ENCODE assay signal across 7 mouse cellular contexts in the genomic region with DNA sequence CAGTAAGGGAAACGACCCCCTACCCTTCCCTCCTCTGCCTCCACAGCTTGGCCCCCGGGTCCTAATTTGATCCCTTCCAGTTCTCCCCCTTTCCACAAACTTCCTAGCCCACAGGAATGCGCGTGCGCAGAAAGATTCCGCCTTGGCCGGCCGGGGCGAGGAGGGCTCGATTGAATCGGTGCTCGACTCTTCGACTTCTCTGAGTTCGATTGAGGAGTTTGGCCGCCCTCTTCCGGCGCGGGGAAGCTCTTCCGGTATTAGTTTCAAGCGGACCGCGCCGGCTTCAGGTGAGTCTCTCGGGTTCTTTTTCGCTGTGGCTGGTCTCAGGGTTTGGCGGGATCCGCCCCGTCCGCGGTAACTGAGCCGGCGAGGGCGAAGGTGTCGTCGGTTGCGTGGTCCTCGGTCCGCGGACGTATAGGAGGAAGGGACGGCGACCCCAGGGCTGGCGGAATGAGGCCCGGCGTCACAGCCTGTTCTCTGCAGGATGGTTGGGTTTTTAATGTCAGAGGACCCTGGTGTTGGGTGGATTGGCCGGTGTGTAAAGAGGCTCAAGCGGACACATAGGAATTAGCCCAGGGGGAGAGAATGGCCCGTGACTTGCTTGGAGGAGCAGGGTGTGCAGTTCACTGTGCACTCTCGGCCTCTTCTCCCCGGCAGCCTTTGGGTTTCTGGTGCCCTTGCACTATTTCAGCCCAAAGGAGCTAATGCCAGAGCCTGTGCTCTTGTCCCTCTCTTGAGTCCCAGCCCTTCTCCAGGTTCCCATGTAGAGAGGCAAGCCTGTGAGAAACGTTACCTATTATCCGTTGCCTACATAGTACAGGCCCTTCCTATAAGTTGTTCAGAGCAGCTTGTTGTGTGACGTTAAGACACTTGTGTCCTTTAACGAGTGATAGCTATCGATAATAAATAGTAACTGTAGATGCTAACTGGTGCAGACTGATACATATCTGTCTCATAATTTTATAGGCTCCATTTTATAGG. TPM values are rescaled to one million over a fixed set of nuclear protein-coding genes. Genes with fewer than 3 reads are reported as not detected.
DNase-seq lines count a peak whose midpoint lies in the region; ATAC-seq lines count a peak whose summit lies in the region.

TSS of gene Snrpb2 (plus strand) at position 228 of the 981 bp plus-strand sequence.

- H3K9me3 ChIP-seq in intestine, embryonic 15.5 days, result no peaks in the 10 kb centered on the region
- H3K9me3 ChIP-seq in midbrain, embryonic 10.5 days (replicated peaks), result no peaks in the 10 kb centered on the region

- H3K27ac ChIP-seq in intestine, embryonic 15.5 days, result peak within 1 kb of the TSS; percentile 48
- H3K27ac ChIP-seq in midbrain, embryonic 10.5 days (replicated peaks), result peak within 1 kb of the TSS; percentile 89

- DNase-seq in adrenal gland, adult (ENCODE audit: inconsistent age in 2 of 2, low spot score in 1 of 2), result peak; percentile 91 to 96
- DNase-seq in embryo, embryonic 10.5 days (ENCODE audit: low spot score), result peak; percentile 96
- DNase-seq in gastrocnemius, postnatal 25 days, result peak; percentile 80
- DNase-seq in left cerebral cortex, postnatal 25 days (ENCODE audit: low spot score in 2 of 2), result peak; percentile 87 to 88
- DNase-seq in midbrain, embryonic 10.5 days (ENCODE audit: low spot score), result peak; percentile 90
- peak; percentile 87 for DNase-seq in right cerebral cortex, postnatal 4 days

- intact Hi-C loops in left cerebral cortex, postnatal 25 days (cut with DNase I), result loop anchor here (5.0 kb wide), 1 partner anchor 161 kb away; the partner anchor contains the start of gene Kif16b

- H3K27me3 ChIP-seq in intestine, embryonic 15.5 days (replicated peaks), result no peaks in the 10 kb centered on the region
- H3K27me3 ChIP-seq in midbrain, embryonic 10.5 days (ENCODE audit: low read depth, poor library complexity, severe bottlenecking), result 0 out of 2 replicates have a peak, but pooled peaks cover 4% of the 10 kb centered on the region

- peak within 1 kb of the TSS; percentile 69 for H3K4me2 ChIP-seq in intestine, embryonic 15.5 days (replicated peaks)

- WGBS in intestine, embryonic 15.5 days, result 1% methylated on average over 55 of the region's 55 CpGs
- WGBS in midbrain, embryonic 10.5 days, result 1% methylated on average over 55 of the region's 55 CpGs

- H3K4me3 ChIP-seq in intestine, embryonic 15.5 days (replicated peaks), result peak within 1 kb of the TSS; percentile 78
- H3K4me3 ChIP-seq in midbrain, embryonic 10.5 days, result peak within 1 kb of the TSS; percentile 95

- H3K4me1 ChIP-seq in intestine, embryonic 15.5 days (replicated peaks), result 0 out of 2 replicates have a peak, but pooled peaks cover 3% of the 10 kb centered on the region
- H3K4me1 ChIP-seq in midbrain, embryonic 10.5 days, result peaks cover 14% of the 10 kb centered on the region

- ATAC-seq in intestine, embryonic 15.5 days, result peak; percentile 98

- 0 out of 2 replicates have a peak, but pooled peaks cover 2% of the 10 kb centered on the region for H3K36me3 ChIP-seq in intestine, embryonic 15.5 days
- H3K36me3 ChIP-seq in midbrain, embryonic 10.5 days, result peaks cover 36% of the 10 kb centered on the region

- peak within 1 kb of the TSS; percentile 79 for H3K9ac ChIP-seq in intestine, embryonic 15.5 days

RNA-seq across cellular contexts. Expression of gene Snrpb2, which starts in this region (rescaled TPM):
- total RNA-seq in gastrocnemius, postnatal 25 days (2021), result 10 to 100 TPM; 16.5 to 19.1 TPM
- polyA plus RNA-seq in intestine, embryonic 15.5 days (2015; fragmentation: Nextera tagmentation; extraction: Ambion mirVana), result 56.1 and 71.5 TPM in 2 replicates
- total RNA-seq in left cerebral cortex, postnatal 25 days (2021), result 10 to 100 TPM; 34.2 to 35.0 TPM
- polyA plus RNA-seq in midbrain, embryonic 10.5 days (2016; fragmentation: Nextera tagmentation; extraction: Ambion mirVana), result 99.1 and 105 TPM in 2 replicates

Comparison
In these comparisons a context has a peak if more than half of its experiments do, and no peak if none do; other contexts are left out.
1. Peak in every context shown above with its lines: DNase-seq, ATAC-seq, H3K4me3 ChIP-seq and H3K27ac ChIP-seq.